Mouse (Mus musculus) mesoderm, embryonic 11.5 days (tissue): ENCODE data around the gene Nsun3.
"Not testable (repeated sequence)": the region's sequence is repeated elsewhere in the genome, so short reads cannot be mapped to it uniquely, and the experiment has no call there.

Source experiments
- DNase-seq: peaks from one replicate; pipeline ENCODE4 v3.0.0-alpha.2; 2012; ENCODE audit warnings: low read depth, low spot score

Gene Nsun3

DNA sequence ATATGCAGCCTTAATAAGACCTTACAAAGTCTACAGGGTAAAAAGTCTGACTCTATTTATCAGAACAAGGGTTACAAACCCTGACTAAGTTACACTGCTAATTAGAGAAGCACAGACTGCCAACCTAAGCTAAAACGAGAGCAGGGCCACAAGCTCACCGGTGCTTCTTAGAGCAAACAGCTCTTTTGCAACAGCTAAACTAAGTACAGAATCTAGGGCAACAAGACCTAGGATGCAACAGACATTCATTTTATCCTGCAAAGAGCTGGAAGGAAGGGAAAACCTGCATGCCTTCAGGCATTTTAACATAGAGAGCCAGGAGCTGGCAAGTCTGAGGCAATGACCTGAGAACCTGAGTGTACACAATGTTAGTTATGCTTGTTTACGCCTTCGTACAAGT, 33.5 kb downstream of the Nsun3 start:
- DNase-seq, result no peak

DNA sequence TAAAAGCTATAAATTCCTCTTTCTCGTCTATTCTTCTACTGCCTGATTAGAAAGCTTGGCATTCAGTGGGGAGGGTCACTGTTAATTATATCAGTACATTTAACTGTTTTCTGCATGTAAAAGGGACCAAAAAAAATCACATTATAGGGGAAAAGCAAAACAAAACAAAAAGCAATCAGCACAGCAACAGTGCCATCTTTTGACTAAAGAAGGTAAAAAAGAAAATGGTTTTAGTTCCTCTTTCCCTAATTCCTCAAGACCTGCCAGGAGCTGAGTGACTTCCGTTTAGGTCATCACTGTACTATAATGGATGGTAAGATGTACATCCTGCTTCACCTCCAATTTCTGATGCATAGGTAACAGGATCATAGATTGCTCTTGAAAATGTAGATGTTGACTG, 40.7 kb downstream of the Nsun3 start:
- DNase-seq, result no peak

DNA sequence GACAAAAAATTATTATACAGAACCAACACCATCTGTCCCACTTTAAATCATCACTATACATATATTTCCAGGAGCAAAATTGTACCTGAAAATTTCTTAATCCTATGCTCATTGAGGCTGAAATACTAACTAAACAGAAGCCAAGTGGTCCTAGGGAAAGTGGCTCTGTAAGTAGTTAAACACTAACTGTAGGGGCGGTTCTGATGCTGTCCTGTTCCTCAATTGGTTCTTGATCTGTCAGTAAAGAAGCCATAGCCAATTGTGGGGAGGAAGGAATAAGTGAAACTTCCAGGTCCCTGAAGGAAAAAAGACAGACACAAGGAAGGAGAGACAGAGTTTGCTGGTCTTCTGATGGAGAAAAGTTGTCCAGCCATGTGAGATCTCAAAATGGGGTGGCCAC, 52.3 kb downstream of the Nsun3 start:
- DNase-seq, result no peak

DNA sequence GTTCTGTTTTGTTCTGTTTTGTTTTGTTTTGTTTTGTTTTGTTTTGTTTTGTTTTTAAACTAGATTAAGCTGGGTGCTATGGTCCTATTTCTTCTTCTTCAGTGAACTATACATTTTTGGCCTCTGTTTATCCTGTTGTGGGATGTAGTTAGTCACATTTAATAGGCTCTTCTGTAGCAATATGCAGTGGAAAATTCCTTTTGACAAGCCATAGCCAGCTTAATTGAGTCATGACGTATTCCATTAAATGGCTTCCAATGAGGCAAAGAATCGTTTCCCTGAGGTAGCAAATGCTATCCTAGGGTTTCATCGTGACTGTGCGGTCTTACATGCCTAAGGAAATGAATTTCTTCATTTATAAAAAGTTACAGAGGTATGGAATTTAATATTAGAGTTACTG, 56.3 kb downstream of the Nsun3 start:
- DNase-seq, result no peak

DNA sequence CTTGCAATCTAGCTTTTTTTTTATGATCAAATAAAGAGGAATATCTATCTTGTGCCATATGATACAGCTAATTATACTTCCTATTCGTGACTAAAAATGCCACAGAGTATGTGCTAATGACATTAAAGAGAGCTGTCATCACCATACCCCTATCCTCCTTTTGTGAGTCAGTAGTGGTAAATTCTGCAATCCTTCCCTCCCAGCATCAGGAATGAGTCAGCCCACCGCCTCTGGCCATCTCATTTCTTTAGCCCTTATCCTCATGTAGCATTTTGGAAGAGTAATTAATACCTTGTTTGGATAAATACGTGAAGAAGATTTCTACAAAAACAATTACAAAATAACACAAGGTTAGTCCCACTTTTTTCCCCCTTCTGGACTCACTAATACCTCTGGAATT, 56.8 kb downstream of the Nsun3 start:
- no peak for DNase-seq

DNA sequence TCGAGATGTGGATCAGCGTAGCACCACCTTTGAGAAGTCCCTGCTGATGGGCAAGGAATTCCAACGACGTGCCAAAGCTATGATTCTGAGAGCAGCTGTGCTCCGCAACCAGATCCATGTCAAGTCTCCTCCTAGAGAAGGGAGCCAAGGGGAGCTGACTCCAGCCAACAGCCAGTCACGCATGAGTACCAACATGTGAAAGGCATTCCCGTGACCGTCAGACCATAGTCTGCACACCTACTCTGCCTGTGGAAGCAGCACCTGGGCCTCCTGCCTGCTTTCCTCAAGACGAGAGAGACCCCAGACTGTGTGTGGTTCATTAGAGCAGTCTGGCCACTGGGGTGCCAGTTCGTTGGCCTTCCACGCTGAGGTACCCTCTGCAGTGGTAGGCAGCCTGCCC, 68.4 kb downstream of the Nsun3 start:
- DNase-seq, result not testable (repeated sequence)

DNA sequence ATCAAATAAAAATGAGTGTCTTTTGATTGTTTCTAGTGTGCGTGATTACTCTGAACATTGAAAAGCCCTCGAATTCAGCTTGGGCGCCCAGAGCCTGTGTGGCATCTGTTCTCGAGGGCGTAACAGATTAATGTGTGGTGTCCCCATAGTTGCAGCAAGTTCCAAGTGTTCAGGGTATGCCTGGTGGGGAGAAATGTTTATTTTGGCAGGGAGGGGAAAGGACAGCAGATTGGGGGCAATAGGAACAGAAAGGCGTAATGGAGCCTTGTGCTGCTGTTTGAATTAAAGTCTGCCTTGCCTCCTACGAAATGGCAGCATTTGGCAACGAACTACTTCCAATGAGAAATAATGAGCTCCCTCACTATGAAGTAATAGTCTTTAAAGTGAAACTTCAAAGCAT, 96.2 kb downstream of the Nsun3 start:
- DNase-seq, result no peak

DNA sequence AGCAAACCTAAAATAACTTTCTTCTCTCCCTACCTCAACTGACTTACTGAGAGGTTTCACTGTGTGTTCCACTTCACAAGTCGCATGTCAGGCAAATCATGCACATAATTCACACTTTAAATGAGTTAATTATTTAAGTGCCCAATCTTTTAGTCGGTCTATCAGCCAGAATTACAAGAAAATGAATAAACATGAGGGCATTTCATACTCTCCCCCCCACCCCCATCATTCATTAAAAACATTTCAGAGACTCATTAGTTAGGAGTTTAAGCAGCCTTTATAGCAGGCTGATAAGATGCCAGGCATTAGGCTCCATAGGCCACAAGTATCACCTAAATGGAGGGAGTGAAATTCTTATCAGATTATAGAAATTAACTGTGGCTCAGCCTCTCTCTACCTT, 100.5 kb downstream of the Nsun3 start:
- DNase-seq, result no peak

DNA sequence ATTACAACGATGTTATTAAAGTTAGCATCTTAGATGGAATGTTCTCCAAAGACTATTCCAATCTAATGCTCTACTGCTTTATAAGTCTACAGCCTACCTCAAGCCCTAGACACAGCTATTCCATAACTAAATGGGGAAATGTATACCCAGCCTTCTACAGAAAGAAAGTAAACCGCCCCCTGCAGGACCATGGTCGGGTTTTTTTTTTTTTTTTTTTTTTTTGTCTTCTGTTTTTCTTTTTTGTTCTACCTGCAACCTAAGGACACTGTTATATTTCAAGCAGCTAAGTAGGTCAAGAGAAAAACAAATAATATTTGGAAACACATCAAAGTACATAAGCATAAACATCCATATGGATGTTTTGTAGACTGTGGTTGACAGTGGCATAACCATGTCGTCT, 101.1 kb downstream of the Nsun3 start:
- DNase-seq, result no peak
